Comparison of ENCODE assay signal across 8 mouse cellular contexts in the genomic region with DNA sequence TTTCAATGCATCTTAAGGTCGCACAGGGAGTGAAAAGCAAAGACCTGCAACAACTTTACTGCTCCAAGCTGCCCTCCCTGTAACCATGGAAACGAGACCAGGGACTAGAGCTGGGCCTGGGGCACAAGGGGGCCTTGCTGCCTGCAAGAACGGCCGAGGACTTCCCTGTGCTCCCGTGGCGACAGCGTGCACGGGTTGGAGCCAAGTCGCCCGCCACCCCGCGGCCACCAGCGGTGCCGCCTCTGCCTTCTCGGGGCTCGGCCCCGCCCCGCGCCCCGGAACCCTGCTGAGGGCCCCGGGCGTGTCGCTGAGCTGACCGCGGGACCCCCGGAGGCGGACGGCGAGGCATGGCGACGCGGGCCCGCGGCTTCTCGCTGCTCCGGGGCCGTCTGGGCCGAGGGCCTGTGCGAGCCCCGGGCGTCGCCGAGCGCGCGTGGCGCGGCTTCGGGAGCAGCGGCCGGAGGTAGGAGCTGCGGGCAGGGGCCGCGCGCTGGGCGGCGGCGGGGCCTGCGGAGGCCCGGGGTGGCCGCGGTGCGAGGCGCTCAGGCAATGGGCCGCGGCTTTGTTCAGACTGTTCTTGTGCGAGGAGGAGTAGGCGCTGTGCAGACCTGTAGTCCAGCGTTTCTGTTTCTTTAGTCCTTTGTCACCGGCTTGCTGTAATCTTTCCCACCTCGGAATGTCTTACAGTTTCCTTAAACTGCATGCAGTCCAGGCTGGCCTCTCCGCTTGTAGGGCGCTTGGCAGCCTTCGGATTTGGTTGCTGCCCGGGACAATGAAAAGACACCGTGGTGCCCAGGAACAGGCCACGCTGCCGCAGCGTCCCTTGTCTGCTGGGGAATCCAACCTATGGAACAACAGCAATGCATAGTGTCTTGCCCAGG. TPM values are rescaled to one million over a fixed set of nuclear protein-coding genes. Genes with fewer than 3 reads are reported as not detected.
DNase-seq lines count a peak whose midpoint lies in the region; ATAC-seq lines count a peak whose summit lies in the region.

A gene (plus strand): TSS at position 147 of the 881 bp plus-strand sequence.

- no peaks in the 10 kb centered on the region for H3K27me3 ChIP-seq in intestine, embryonic 15.5 days (replicated peaks)
- no peaks in the 10 kb centered on the region for H3K27me3 ChIP-seq in midbrain, embryonic 11.5 days (ENCODE audit: control insufficient read depth, insufficient read depth, low read length)

- H3K9me3 ChIP-seq in intestine, embryonic 15.5 days = no peaks in the 10 kb centered on the region
- no peaks in the 10 kb centered on the region for H3K9me3 ChIP-seq in midbrain, embryonic 11.5 days (ENCODE audit: control insufficient read depth, low read length)

- H3K36me3 ChIP-seq in intestine, embryonic 15.5 days = no peaks in the 10 kb centered on the region
- H3K36me3 ChIP-seq in midbrain, embryonic 11.5 days (ENCODE audit: control insufficient read depth, insufficient read depth, low read length) = peaks cover 3% of the 10 kb centered on the region; the same call in 1 of the 2 replicates

- WGBS in intestine, embryonic 15.5 days = under 1% methylated on average over 67 of the region's 79 CpGs
- WGBS in midbrain, embryonic 11.5 days = under 1% methylated on average over 77 of the region's 79 CpGs

- peak; percentile 78 for DNase-seq in adrenal gland, adult 8-10 months
- DNase-seq in embryo, embryonic 9.5 days (ENCODE audit: extremely low spot score) = peak; percentile 89
- DNase-seq in gastrocnemius, postnatal 4 days (ENCODE audit: low spot score in 2 of 2) = peak; percentile 82 to 91
- peak; percentile 89 for DNase-seq in left cerebral cortex, postnatal 4 days
- DNase-seq in midbrain, embryonic 11.5 days (ENCODE audit: low spot score, missing footprints) = peak; percentile 98
- DNase-seq in right cerebral cortex, postnatal 4 days = peak; percentile 78
- DNase-seq in yolk sac, embryonic 10.5 days (ENCODE audit: low spot score) = peak; percentile 80

- ATAC-seq in intestine, embryonic 15.5 days = peak; percentile 99
- peak; percentile 99 for ATAC-seq in midbrain, embryonic 11.5 days (ENCODE audit: low FRiP score)

- intact Hi-C loops in left cerebral cortex, postnatal 4 days (cut with DNase I) = no loop called here

- H3K4me2 ChIP-seq in intestine, embryonic 15.5 days (replicated peaks) = peak within 1 kb of the TSS; percentile 62
- H3K4me2 ChIP-seq in midbrain, embryonic 11.5 days = peak within 1 kb of the TSS; percentile 49

- H3K4me3 ChIP-seq in intestine, embryonic 15.5 days (replicated peaks) = peak within 1 kb of the TSS; percentile 85
- H3K4me3 ChIP-seq in midbrain, embryonic 11.5 days (ENCODE audit: low read depth, low read length) = peak within 1 kb of the TSS; percentile 54

- H3K27ac ChIP-seq in intestine, embryonic 15.5 days = peak within 1 kb of the TSS; percentile 98
- H3K27ac ChIP-seq in midbrain, embryonic 11.5 days (ENCODE audit: low read depth, low read length) = peak within 1 kb of the TSS; percentile 88

- H3K4me1 ChIP-seq in intestine, embryonic 15.5 days (replicated peaks) = peaks cover 6% of the 10 kb centered on the region; the same call in 1 of the 2 replicates
- peaks cover 9% of the 10 kb centered on the region for H3K4me1 ChIP-seq in midbrain, embryonic 11.5 days (ENCODE audit: control insufficient read depth, insufficient read depth, low read length)

- H3K9ac ChIP-seq in intestine, embryonic 15.5 days = peak within 1 kb of the TSS; percentile 98
- peak within 1 kb of the TSS; percentile 89 for H3K9ac ChIP-seq in midbrain, embryonic 11.5 days (ENCODE audit: low read length)

RNA-seq across cellular contexts. Expression of the gene that starts here (rescaled TPM):
- 10 to 100 TPM; 15.7 to 20.5 (median 18.5) TPM for total RNA-seq in adrenal gland, adult 8-10 months (2022)
- total RNA-seq in gastrocnemius, postnatal 4 days (2021) = 10 to 100 TPM; 22.0 to 22.2 TPM
- 37.1 and 46.2 TPM in 2 replicates for polyA plus RNA-seq in intestine, embryonic 15.5 days (2015; fragmentation: Nextera tagmentation; extraction: Ambion mirVana)
- 10 to 100 TPM; 28.8 to 29.2 TPM for total RNA-seq in left cerebral cortex, postnatal 4 days (2021)
- polyA plus RNA-seq in midbrain, embryonic 11.5 days (2014; fragmentation: Nextera tagmentation; extraction: Ambion mirVana) = 105 and 107 TPM in 2 replicates

Comparison
In these comparisons a context has a peak if more than half of its experiments do, and no peak if none do; other contexts are left out.
1. Peak in every context shown above with its lines: DNase-seq, ATAC-seq, H3K4me3 ChIP-seq and H3K27ac ChIP-seq.